Mouse (Mus musculus) thymus, adult 2 months (tissue): ENCODE results near the gene Nptxr.

Experiments
- CTCF ChIP-seq: fragments of 200-500 bp; IDR thresholded peaks from 2 replicates; pipeline ENCODE4 v1.5.1; 2012; ENCODE audit warnings: mild to moderate bottlenecking, control low read depth, low read length, moderate library complexity, borderline replicate concordance; ENCODE audit not compliant: control insufficient read depth, poor library complexity, insufficient read depth; ENCODE audit errors: extremely low read depth
- POLR2A ChIP-seq: fragments of 200-500 bp; IDR thresholded peaks from 2 replicates; pipeline ENCODE4 v1.6.1; 2012; ENCODE audit warnings: mild to moderate bottlenecking, low read length, control low read depth, moderate library complexity; ENCODE audit not compliant: control insufficient read depth, poor library complexity, insufficient read depth; ENCODE audit errors: extremely low read depth

DNA sequence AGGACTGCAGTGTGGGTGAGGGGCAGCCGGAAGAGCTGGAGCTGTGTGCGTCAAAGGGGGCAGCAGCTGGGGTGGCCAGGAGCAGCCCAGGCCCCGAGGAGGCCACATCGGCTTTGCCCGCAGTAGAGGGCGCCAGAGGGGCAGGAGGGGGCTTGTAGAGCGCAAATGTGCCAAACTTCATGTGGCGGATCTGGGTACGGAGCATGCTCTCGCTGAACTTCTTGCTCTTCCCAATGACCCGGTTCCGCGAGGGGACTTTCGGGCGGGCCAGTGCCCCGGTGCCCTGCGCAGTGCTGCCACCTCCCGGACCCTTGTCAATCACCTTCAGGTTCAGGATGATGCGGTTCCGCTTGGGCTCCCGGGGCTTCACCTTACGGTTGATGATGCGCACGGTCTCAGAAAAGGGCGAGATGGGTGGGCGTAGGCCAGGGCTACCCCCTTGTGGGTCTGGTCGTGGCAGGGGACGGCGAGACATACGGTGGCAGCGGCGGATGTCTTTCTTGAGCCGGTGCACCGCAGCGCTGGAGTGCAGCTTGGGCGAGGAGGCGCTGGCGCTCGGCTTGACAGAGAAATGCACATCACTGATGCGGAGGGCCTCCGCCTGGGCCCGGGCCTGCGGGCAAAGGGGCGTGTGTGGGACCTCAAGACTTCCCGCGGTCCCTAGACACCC, 23.9 kb upstream of the Nptxr start:
- no peak for TF ChIP-seq CTCF
- no peak for TF ChIP-seq POLR2A
